Mouse (Mus musculus) cortical plate, adult 2 months (tissue): ENCODE measurements around the gene Nfatc3.

ENCODE experiments used
- CTCF ChIP-seq: fragments of 200-500 bp; IDR thresholded peaks from 2 replicates; pipeline ENCODE4 v1.5.1; 2011; ENCODE audit warnings: mild to moderate bottlenecking, control low read depth, low read length; ENCODE audit not compliant: insufficient read depth; ENCODE audit errors: extremely low read depth
- POLR2A ChIP-seq: fragments of 200-500 bp; IDR thresholded peaks from 2 replicates; pipeline ENCODE4 v1.6.1; 2011; ENCODE audit warnings: mild to moderate bottlenecking, low read length, control low read depth; ENCODE audit not compliant: insufficient read depth; ENCODE audit errors: extremely low read depth

GRCm38 (mm10) chr8:106130505-106130904, 71.9 kb downstream of the Nfatc3 start:
- TF ChIP-seq POLR2A = no peak
- no peak for TF ChIP-seq CTCF
